Mouse (Mus musculus) ZHBTc4 (cell line): ENCODE data around the gene Vstm2a.

Experiments
- DNase-seq: peaks from one replicate; pipeline ENCODE4 v3.0.0-alpha.2; 2011; ENCODE audit warnings: low read depth, low spot score

Gene Vstm2a

DNA sequence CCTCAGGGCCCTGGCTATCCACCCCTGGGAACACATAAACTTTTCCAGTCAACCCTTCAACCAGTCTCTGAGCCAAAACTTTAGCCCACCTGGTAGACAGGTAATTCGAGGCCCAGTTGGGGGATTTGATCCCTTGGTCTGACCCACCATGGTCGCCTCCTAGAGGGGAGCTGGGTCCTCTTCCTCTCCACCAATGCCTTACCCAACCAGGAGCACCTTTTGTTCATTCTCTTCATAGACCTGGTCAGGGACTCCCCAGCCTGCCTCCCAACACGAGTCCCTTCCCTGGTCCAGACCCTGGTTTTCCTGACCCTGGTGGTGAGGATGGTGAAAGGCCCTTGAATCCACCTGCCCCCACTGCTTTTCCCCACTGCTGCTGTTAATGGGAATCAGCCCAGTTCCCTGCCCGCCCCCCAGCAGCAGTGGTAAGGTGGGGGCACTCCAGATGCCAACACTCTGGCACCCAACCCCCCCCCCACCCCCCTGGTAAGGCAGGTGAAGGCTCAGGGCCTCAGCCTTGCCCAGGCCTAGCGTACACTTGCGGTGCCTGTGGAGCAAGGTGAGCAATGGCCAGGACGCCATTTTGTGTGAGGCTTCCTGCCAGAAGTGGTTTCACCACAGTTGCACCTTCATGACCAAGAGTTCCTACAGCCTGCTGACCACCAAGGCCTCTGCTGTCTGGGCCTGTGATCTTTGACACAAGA lies 182.2 kb downstream of the Vstm2a start:
- DNase-seq, result no peak
